ENCODE assay signal across 8 mouse cellular contexts in genomic region chr19:10297041-10297503, GRCm38 (mm10). TPM values are rescaled to one million over a fixed set of nuclear protein-coding genes. Genes with fewer than 3 reads are reported as not detected.
A peak's percentile ranks its signal among the peaks of the same experiment; 100 is the strongest.
DNase-seq lines count a peak whose midpoint lies in the region; ATAC-seq and TF ChIP-seq lines count a peak whose summit lies in the region.

No protein-coding gene starts in this region.

- intact Hi-C loops in gastrocnemius, adult 2 months (cut with DNase I), result no loop called here

- H3K4me3 ChIP-seq in forebrain, embryonic 10.5 days, result no peak overlapping the region
- no peak overlapping the region for H3K4me3 ChIP-seq in forebrain, embryonic 14.5 days (ENCODE audit: low read depth, low read length)
- H3K4me3 ChIP-seq in gastrocnemius, adult 2 months, result peak overlapping the region; percentile 40
- H3K4me3 ChIP-seq in intestine, embryonic 14.5 days (ENCODE audit: low read depth, low read length), result no peak overlapping the region
- no peak overlapping the region for H3K4me3 ChIP-seq in lung, embryonic 15.5 days

- H3K36me3 ChIP-seq in forebrain, embryonic 10.5 days (replicated peaks), result no peaks in the 10 kb centered on the region
- no peaks in the 10 kb centered on the region for H3K36me3 ChIP-seq in forebrain, embryonic 14.5 days (ENCODE audit: control insufficient read depth, insufficient read depth, low read length)
- H3K36me3 ChIP-seq in intestine, embryonic 14.5 days (ENCODE audit: control insufficient read depth, insufficient read depth, low read length), result no peaks in the 10 kb centered on the region
- no peaks in the 10 kb centered on the region for H3K36me3 ChIP-seq in lung, embryonic 15.5 days

- H3K9me3 ChIP-seq in forebrain, embryonic 10.5 days, result no peaks in the 10 kb centered on the region
- H3K9me3 ChIP-seq in forebrain, embryonic 14.5 days (replicated peaks; ENCODE audit: control insufficient read depth, low read length), result no peaks in the 10 kb centered on the region
- H3K9me3 ChIP-seq in intestine, embryonic 14.5 days (ENCODE audit: control insufficient read depth, low read length), result no peaks in the 10 kb centered on the region
- no peaks in the 10 kb centered on the region for H3K9me3 ChIP-seq in lung, embryonic 15.5 days

- H3K27ac ChIP-seq in forebrain, embryonic 10.5 days, result peak overlapping the region; percentile 65
- no peak overlapping the region for H3K27ac ChIP-seq in forebrain, embryonic 14.5 days (ENCODE audit: low read depth, low read length)
- H3K27ac ChIP-seq in gastrocnemius, adult 2 months, result peak overlapping the region; percentile 92
- peak overlapping the region; percentile 85 for H3K27ac ChIP-seq in intestine, embryonic 14.5 days (ENCODE audit: low read depth)
- peak overlapping the region; percentile 90 for H3K27ac ChIP-seq in lung, embryonic 15.5 days

- no peak overlapping the region for H3K4me2 ChIP-seq in forebrain, embryonic 14.5 days (ENCODE audit: low read length)
- peak overlapping the region; percentile 11; the same call in 1 of the 2 replicates for H3K4me2 ChIP-seq in intestine, embryonic 14.5 days (ENCODE audit: low read length)
- peak overlapping the region; percentile 37 for H3K4me2 ChIP-seq in lung, embryonic 15.5 days

- 35% methylated on average over 8 of the region's 8 CpGs for WGBS in forebrain, embryonic 10.5 days
- WGBS in forebrain, embryonic 14.5 days, result 25% methylated on average over 8 of the region's 8 CpGs
- 8% methylated on average over 8 of the region's 8 CpGs for WGBS in intestine, embryonic 14.5 days
- 8% methylated on average over 8 of the region's 8 CpGs for WGBS in lung, embryonic 15.5 days

- peaks cover 38% of the 10 kb centered on the region for H3K4me1 ChIP-seq in forebrain, embryonic 10.5 days
- peaks cover 23% of the 10 kb centered on the region for H3K4me1 ChIP-seq in forebrain, embryonic 14.5 days (ENCODE audit: control insufficient read depth, insufficient read depth, low read length)
- peaks cover 53% of the 10 kb centered on the region for H3K4me1 ChIP-seq in intestine, embryonic 14.5 days (replicated peaks; ENCODE audit: control insufficient read depth, insufficient read depth, low read length)
- peaks cover 69% of the 10 kb centered on the region for H3K4me1 ChIP-seq in lung, embryonic 15.5 days

- ATAC-seq in forebrain, embryonic 14.5 days, result no peak
- ATAC-seq in intestine, embryonic 14.5 days (replicated peaks; ENCODE audit: low FRiP score, low TSS enrichment, low read depth), result peak; percentile 53; the same call in 1 of the 2 replicates
- ATAC-seq in lung, embryonic 15.5 days (ENCODE audit: borderline replicate concordance, extremely low read depth, low FRiP score, low TSS enrichment), result peak; percentile 87
- ATAC-seq in megakaryocyte, adult 5-6 weeks (ENCODE audit: poor library complexity, severe bottlenecking), result no peak

- peaks cover 9% of the 10 kb centered on the region; the same call in 1 of the 2 replicates for H3K27me3 ChIP-seq in forebrain, embryonic 10.5 days (ENCODE audit: poor library complexity, severe bottlenecking)
- H3K27me3 ChIP-seq in forebrain, embryonic 14.5 days (replicated peaks; ENCODE audit: control insufficient read depth, insufficient read depth, low read length), result no peaks in the 10 kb centered on the region
- H3K27me3 ChIP-seq in intestine, embryonic 14.5 days (replicated peaks; ENCODE audit: control insufficient read depth, insufficient read depth, low read length), result no peaks in the 10 kb centered on the region
- no peaks in the 10 kb centered on the region for H3K27me3 ChIP-seq in lung, embryonic 15.5 days

- no peak for DNase-seq in forebrain, embryonic 10.5 days (ENCODE audit: extremely low spot score, low spot score)
- no peak for DNase-seq in forebrain, embryonic 14.5 days (ENCODE audit: low spot score)
- DNase-seq in MN1 (ENCODE audit: low spot score), result peak; percentile 68
- DNase-seq in gastrocnemius, adult 2 months, result peak; percentile 87
- peak; percentile 63 for DNase-seq in intestine, embryonic 14.5 days (ENCODE audit: low spot score)
- no peak for DNase-seq in spleen, adult 18-20 months

- no peak for TF ChIP-seq CTCF in gastrocnemius, adult 2 months (IDR thresholded peaks at IDR 0.05)

- H3K9ac ChIP-seq in forebrain, embryonic 14.5 days (ENCODE audit: low read length), result no peak overlapping the region
- H3K9ac ChIP-seq in intestine, embryonic 14.5 days (ENCODE audit: low read length), result no peak overlapping the region
- H3K9ac ChIP-seq in lung, embryonic 15.5 days, result 0 out of 2 replicates have a peak overlapping the region, but pooled peaks have one; percentile 7

RNA-seq across cellular contexts. Expression of gene Dagla, which starts 7.6 kb away (rescaled TPM):
- 1.7 and 1.9 TPM in 2 replicates for polyA plus RNA-seq in forebrain, embryonic 10.5 days (2016; fragmentation: Nextera tagmentation; extraction: Ambion mirVana)
- 3.6 and 5.8 TPM in 2 replicates for polyA plus RNA-seq in forebrain, embryonic 14.5 days (2014; fragmentation: Nextera tagmentation; extraction: Ambion mirVana)
- 1 to 10 TPM; 7.2 to 8.6 TPM for total RNA-seq in gastrocnemius, adult 2 months (2021)
- polyA plus RNA-seq in intestine, embryonic 14.5 days (2014; fragmentation: Nextera tagmentation; extraction: Ambion mirVana), result 4.2 and 4.7 TPM in 2 replicates
- polyA plus RNA-seq in lung, embryonic 15.5 days (2015; fragmentation: Nextera tagmentation; extraction: Ambion mirVana), result 3.1 and 3.2 TPM in 2 replicates
- not detected in 2 replicates for total RNA-seq in megakaryocyte, adult 5-6 weeks (2015)
- not detected in 2 replicates for total RNA-seq in megakaryocyte, adult 5-6 weeks (2017)

RNA-seq across cellular contexts. Expression of gene Myrf, which starts 56.5 kb away (rescaled TPM):
- polyA plus RNA-seq in forebrain, embryonic 10.5 days (2016; fragmentation: Nextera tagmentation; extraction: Ambion mirVana), result 2.1 and 2.9 TPM in 2 replicates
- polyA plus RNA-seq in forebrain, embryonic 14.5 days (2014; fragmentation: Nextera tagmentation; extraction: Ambion mirVana), result 0.20 and 0.40 TPM in 2 replicates
- total RNA-seq in gastrocnemius, adult 2 months (2021), result not detected
- 26.0 and 26.3 TPM in 2 replicates for polyA plus RNA-seq in intestine, embryonic 14.5 days (2014; fragmentation: Nextera tagmentation; extraction: Ambion mirVana)
- 5.6 and 6.5 TPM in 2 replicates for polyA plus RNA-seq in lung, embryonic 15.5 days (2015; fragmentation: Nextera tagmentation; extraction: Ambion mirVana)
- total RNA-seq in megakaryocyte, adult 5-6 weeks (2015), result 0.22 and 0.27 TPM in 2 replicates
- total RNA-seq in megakaryocyte, adult 5-6 weeks (2017), result 0.04 TPM in 1 of 2 replicates, not detected in the other

Comparison
In these comparisons a context has a peak if more than half of its experiments do, and no peak if none do; other contexts are left out.
1. DNase-seq: peak in MN1 (single experiment), gastrocnemius, adult 2 months (single experiment) and intestine, embryonic 14.5 days (single experiment); none in forebrain, embryonic 10.5 days (single experiment), forebrain, embryonic 14.5 days (single experiment) and spleen, adult 18-20 months (0 of 2).
2. ATAC-seq: peak in intestine, embryonic 14.5 days (single experiment) and lung, embryonic 15.5 days (single experiment); none in forebrain, embryonic 14.5 days (single experiment) and megakaryocyte, adult 5-6 weeks (single experiment).